Mouse (Mus musculus) stomach, embryonic 16.5 days (tissue): ENCODE data around the gene Pla2g4e. TPM values are rescaled to one million over a fixed set of nuclear protein-coding genes. Genes with fewer than 3 reads are reported as not detected.

Source experiments
- ATAC-seq: fragments of 200-750 bp; cut with Nextera tagmentation; 2 replicates; pipeline ENCODE4 v1.8.0; 2017; ENCODE audit warnings: moderate number of reproducible peaks, moderate TSS enrichment; ENCODE audit not compliant: insufficient read depth, low FRiP score
- H3K27ac ChIP-seq: fragments of 300-500 bp; sonication (generic); 2 replicates; pipeline ENCODE4 v1.5.1; 2014; ENCODE audit warnings: low read length
- H3K27me3 ChIP-seq: fragments of 300-500 bp; sonication (generic); 2 replicates; pipeline ENCODE4 v1.6.1; 2014; ENCODE audit warnings: low read length, control low read depth, mixed read lengths; ENCODE audit not compliant: control insufficient read depth, insufficient read depth
- H3K36me3 ChIP-seq: fragments of 300-500 bp; sonication (generic); 2 replicates; pipeline ENCODE4 v1.6.1; 2014; ENCODE audit warnings: low read length; ENCODE audit not compliant: control insufficient read depth, insufficient read depth
- H3K4me1 ChIP-seq: fragments of 300-500 bp; sonication (generic); 2 replicates; pipeline ENCODE4 v1.6.1; 2014; ENCODE audit warnings: low read length, control low read depth, mixed read lengths; ENCODE audit not compliant: control insufficient read depth, insufficient read depth
- H3K4me2 ChIP-seq: fragments of 300-500 bp; sonication (generic); 2 replicates; pipeline ENCODE4 v1.6.1; 2014; ENCODE audit warnings: low read depth, low read length, mixed read lengths
- H3K4me3 ChIP-seq: fragments of 300-500 bp; sonication (generic); replicated peaks from 2 replicates; pipeline ENCODE4 v1.5.1; 2014; ENCODE audit warnings: mild to moderate bottlenecking, low read length
- H3K9ac ChIP-seq: fragments of 300-500 bp; sonication (generic); 2 replicates; pipeline ENCODE4 v1.6.1; 2014; ENCODE audit warnings: low read length
- H3K9me3 ChIP-seq: fragments of 300-500 bp; sonication (generic); replicated peaks from 2 replicates; pipeline ENCODE4 v1.6.1; 2016; ENCODE audit warnings: low read length, control low read depth; ENCODE audit not compliant: control insufficient read depth
- WGBS: fragments of 180-500 bp; shearing (Covaris S2); extraction: QIAGEN DNeasy Blood & Tissue Kit; methylation state at CpG from one replicate; pipeline ENCODE4 v1.1.7; 2014; 5-methylcytosine and 5-hydroxymethylcytosine counted together
- polyA plus RNA-seq: library from polyadenylated mRNA; unstranded; fragments of >200 nt; fragmentation: Nextera tagmentation; extraction: Ambion mirVana; gene quantifications from 2 replicates; pipeline ENCODE4 v1.2.1, GENCODE M21; 2015

The Pla2g4e gene
- polyA plus RNA-seq, 1 experiment from 2014 or later, result 4.5 TPM

DNA sequence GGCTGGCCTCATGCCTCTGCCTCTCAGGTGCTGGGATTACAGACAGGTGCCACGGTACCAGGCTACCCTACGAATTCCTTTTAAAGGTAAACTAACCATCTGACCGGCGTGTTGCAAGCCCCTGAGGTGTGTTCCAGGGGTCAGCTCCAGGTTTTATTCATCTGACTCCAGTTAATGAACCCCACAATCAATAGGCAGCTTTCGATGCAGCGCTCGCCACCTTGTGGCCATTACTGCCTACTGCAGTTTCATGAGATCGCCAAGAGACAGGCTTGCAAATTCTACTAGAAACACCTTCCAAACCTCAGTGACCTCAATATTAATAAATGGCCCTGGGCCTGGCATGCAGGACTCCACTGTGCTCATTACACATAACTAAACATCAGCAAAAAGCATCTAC lies 34.8 kb upstream of the Pla2g4e start:
- no peak overlapping the region for H3K27ac ChIP-seq
- no peaks in the 10 kb centered on the region for H3K4me1 ChIP-seq
- ATAC-seq, result no peak
- WGBS, result 16% methylated on average over 8 of the region's 8 CpGs
- H3K4me3 ChIP-seq, result no peak overlapping the region
- H3K9ac ChIP-seq, result no peak overlapping the region
- H3K9me3 ChIP-seq, result no peaks in the 10 kb centered on the region
- H3K36me3 ChIP-seq, result no peaks in the 10 kb centered on the region
- H3K4me2 ChIP-seq, result no peak overlapping the region
- H3K27me3 ChIP-seq, result no peaks in the 10 kb centered on the region

DNA sequence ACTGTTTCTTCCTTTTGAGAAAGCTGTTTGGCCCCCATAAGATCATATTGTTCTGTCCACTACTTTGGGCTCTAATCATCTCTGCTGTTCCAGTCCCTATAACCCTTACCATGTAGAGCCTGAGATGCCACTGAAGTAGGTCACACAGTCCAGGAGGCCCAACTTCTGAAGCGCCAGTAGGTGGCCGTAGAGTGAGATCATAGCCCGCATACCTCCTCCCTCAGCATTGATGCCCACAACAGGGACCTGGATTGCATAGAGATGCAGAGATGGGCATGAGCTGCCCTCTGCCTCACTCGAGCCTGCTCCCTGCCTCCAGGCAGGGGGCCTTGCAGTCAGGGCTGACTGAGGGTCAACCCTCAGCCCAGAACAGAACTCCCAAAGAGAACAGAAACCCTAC lies 31.8 kb upstream of the Pla2g4e start:
- no peak overlapping the region for H3K4me3 ChIP-seq
- 78% methylated on average over 4 of the region's 4 CpGs for WGBS

GRCm38 (mm10) chr2:120268635-120269034 lies 23.5 kb upstream of the Pla2g4e start:
- 0 out of 2 replicates have a peak overlapping the region, but pooled peaks have one; percentile 2 for H3K4me2 ChIP-seq
- no peak overlapping the region for H3K27ac ChIP-seq
- no peaks in the 10 kb centered on the region; the same call in 1 of the 2 replicates for H3K27me3 ChIP-seq
- ATAC-seq, result peak; percentile 17; the same call in 1 of the 2 replicates
- H3K4me3 ChIP-seq, result no peak overlapping the region
- no peaks in the 10 kb centered on the region for H3K36me3 ChIP-seq
- no peak overlapping the region for H3K9ac ChIP-seq
- WGBS, result 3% methylated on average over 9 of the region's 9 CpGs
- H3K9me3 ChIP-seq, result no peaks in the 10 kb centered on the region
- no peaks in the 10 kb centered on the region for H3K4me1 ChIP-seq

More for the DNA sequence above, 31.8 kb upstream of the Pla2g4e start:
- Histone ChIP-seq H3K36me3 (no peaks in the 10 kb centered on the region), H3K9ac (no peak overlapping the region), H3K27me3 (no peaks in the 10 kb centered on the region), H3K4me1 (no peaks in the 10 kb centered on the region), H3K9me3 (no peaks in the 10 kb centered on the region), H3K4me2 (no peak overlapping the region), H3K27ac (no peak overlapping the region)
- ATAC-seq, result no peak

DNA sequence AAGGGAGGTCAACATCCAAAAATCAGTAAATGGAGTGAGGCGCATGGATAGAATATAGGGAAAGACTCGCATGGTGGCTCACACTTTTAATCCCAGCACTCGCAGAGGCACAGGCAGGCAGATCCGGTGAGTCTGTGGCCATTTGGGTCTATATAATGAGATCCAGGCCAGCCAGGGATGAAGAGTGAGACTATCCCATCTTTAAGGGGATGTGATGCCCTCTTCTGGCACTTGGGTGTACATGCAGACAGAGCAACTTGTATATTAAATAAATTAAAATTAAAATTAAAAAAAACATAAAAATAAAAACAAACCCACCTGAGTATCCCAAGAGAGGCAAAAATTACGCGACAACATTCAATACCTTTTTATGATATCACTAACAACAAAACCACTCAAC lies 20.4 kb upstream of the Pla2g4e start:
- Histone ChIP-seq H3K36me3 (no peaks in the 10 kb centered on the region), H3K27me3 (no peaks in the 10 kb centered on the region; the same call in 1 of the 2 replicates), H3K9me3 (no peaks in the 10 kb centered on the region), H3K4me2 (no peak overlapping the region), H3K27ac (no peak overlapping the region), H3K9ac (no peak overlapping the region), H3K4me3 (no peak overlapping the region), H3K4me1 (no peaks in the 10 kb centered on the region)
- WGBS, result 70% methylated on average over 6 of the region's 6 CpGs
- ATAC-seq, result no peak

- H3K36me3 ChIP-seq, result no peaks in the 10 kb centered on the region
- no peak overlapping the region for H3K9ac ChIP-seq
- WGBS, result 69% methylated on average over 10 of the region's 10 CpGs
- H3K9me3 ChIP-seq, result no peaks in the 10 kb centered on the region
- no peak overlapping the region for H3K4me2 ChIP-seq
- H3K4me1 ChIP-seq, result no peaks in the 10 kb centered on the region
- H3K4me3 ChIP-seq, result no peak overlapping the region
- no peaks in the 10 kb centered on the region; the same call in 1 of the 2 replicates for H3K27me3 ChIP-seq
- H3K27ac ChIP-seq, result no peak overlapping the region
- no peak for ATAC-seq
Measured at GRCm38 (mm10) chr2:120264858-120265257, 19.7 kb upstream of the Pla2g4e start.

DNA sequence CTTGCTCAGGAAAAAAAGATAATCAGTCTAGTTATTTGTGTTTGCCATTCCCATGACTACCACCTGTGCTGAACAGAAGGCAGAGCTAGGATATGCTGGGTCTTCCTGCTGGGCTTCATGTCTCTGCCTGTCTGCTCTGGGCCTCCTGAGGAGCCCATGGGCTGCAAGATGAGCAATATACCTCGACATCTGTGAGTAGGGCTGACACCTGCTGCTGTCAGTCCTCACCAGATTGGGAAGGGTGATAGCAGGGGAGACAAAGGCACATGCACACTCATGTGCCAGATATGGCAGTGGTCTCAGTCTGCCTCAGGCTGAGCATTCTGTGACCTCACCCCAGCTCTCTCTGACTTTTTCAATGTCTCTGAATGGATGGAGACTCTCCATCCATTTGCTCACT lies 17.7 kb upstream of the Pla2g4e start:
- Histone ChIP-seq H3K9ac (no peak overlapping the region), H3K27ac (no peak overlapping the region), H3K36me3 (no peaks in the 10 kb centered on the region), H3K4me3 (no peak overlapping the region), H3K27me3 (no peaks in the 10 kb centered on the region), H3K4me2 (no peak overlapping the region), H3K9me3 (no peaks in the 10 kb centered on the region), H3K4me1 (no peaks in the 10 kb centered on the region)
- no peak for ATAC-seq
- 47% methylated on average over 1 of the region's 1 CpGs for WGBS

GRCm38 (mm10) chr2:120261346-120261745 lies 16.2 kb upstream of the Pla2g4e start:
- no peaks in the 10 kb centered on the region for H3K9me3 ChIP-seq
- WGBS, result 55% methylated on average over 3 of the region's 3 CpGs

GRCm38 (mm10) chr2:120256259-120256658 lies 11.1 kb upstream of the Pla2g4e start:
- no peaks in the 10 kb centered on the region for H3K27me3 ChIP-seq
- no peak overlapping the region for H3K27ac ChIP-seq
- no peaks in the 10 kb centered on the region for H3K4me1 ChIP-seq
- ATAC-seq, result no peak
- no peaks in the 10 kb centered on the region for H3K36me3 ChIP-seq
- H3K9me3 ChIP-seq, result no peaks in the 10 kb centered on the region
- H3K4me2 ChIP-seq, result no peak overlapping the region
- no peak overlapping the region for H3K4me3 ChIP-seq
- H3K9ac ChIP-seq, result no peak overlapping the region

More at GRCm38 (mm10) chr2:120261346-120261745, 16.2 kb upstream of the Pla2g4e start:
- Histone ChIP-seq H3K4me3 (no peak overlapping the region), H3K4me1 (no peaks in the 10 kb centered on the region), H3K27me3 (no peaks in the 10 kb centered on the region), H3K27ac (no peak overlapping the region), H3K36me3 (no peaks in the 10 kb centered on the region), H3K4me2 (no peak overlapping the region), H3K9ac (no peak overlapping the region)
- ATAC-seq, result no peak

DNA sequence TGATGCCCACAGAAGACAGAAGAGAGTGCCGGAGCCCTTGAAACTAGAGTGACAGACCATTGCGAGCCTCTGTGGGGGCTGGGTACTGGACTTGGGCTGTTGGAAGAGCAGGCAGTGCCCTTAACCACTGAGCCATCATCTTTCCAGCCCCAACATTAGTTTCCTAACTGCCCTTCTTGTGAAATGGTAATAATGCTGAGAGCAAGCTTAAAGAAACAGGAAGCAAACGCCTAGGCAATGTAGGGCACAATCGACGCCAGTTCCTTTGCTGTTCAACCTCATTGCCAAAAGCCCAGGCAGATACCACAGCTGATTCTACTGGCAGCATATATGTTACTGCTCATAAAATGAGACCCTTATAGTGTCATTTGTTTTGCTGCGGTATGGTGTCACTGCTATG lies 7.5 kb upstream of the Pla2g4e start:
- no peak overlapping the region for H3K4me2 ChIP-seq
- H3K4me3 ChIP-seq, result no peak overlapping the region
- no peaks in the 10 kb centered on the region for H3K36me3 ChIP-seq
- no peaks in the 10 kb centered on the region for H3K9me3 ChIP-seq
- no peak overlapping the region for H3K9ac ChIP-seq
- no peak for ATAC-seq
- H3K4me1 ChIP-seq, result no peaks in the 10 kb centered on the region
- 86% methylated on average over 6 of the region's 6 CpGs for WGBS
- no peaks in the 10 kb centered on the region for H3K27me3 ChIP-seq
- H3K27ac ChIP-seq, result no peak overlapping the region
